Mouse (Mus musculus) embryo, embryonic 10 days (tissue): ENCODE measurements around the gene Syvn1.
"Not testable (repeated sequence)": the region's sequence is repeated elsewhere in the genome, so short reads cannot be mapped to it uniquely, and the experiment has no call there.

Source experiments
- DNase-seq: peaks from one replicate; pipeline ENCODE4 v3.0.0-alpha.2; 2015; ENCODE audit warnings: low spot score

Gene Syvn1

DNA sequence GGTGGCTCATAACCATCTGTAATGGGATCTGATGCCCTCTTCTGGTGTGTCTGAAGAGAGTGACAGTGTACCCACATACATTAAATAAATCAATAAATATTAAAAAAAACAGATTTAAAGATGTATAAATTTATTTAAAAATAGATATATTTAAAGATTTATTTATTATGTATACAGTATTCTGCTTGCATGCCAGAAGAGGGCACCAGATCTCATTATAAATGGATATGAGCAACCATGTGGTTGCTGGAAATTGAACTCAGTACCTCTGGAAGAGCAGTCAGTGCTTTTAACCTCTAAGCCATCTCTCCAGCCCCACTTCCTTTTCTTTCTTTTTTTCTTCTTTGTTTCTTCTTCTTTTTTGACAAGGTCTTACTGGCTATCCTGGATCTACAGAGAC is 6.4 kb upstream of the Syvn1 start:
- DNase-seq, result no peak

- DNase-seq, result no peak
Measured at GRCm38 (mm10) chr19:6042293-6042692, 4.1 kb upstream of the Syvn1 start.

DNA sequence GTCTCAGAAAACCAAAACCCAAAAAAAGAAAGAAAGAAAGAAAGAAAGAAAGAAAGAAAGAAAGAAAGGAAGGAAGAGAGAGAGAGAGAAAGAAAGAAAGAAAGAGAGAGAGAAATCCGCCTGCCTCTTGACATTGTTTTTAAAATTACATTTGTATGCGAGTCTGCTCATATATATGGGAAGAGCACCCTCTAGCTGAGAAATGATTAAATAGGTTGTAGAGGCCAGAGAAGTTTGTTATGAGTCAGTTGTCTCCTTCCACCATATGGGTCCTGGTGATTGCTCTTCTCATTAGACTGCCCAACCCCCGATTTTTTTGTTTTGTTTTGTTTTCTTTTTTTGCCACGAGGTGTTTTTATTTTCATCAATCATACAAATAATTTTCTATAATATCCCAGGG is 2.3 kb upstream of the Syvn1 start:
- not testable (repeated sequence) for DNase-seq

GRCm38 (mm10) chr19:6045366-6046293 is 746 bp upstream of the Syvn1 start:
- DNase-seq, result peak; percentile 59

- no peak for DNase-seq
Measured at GRCm38 (mm10) chr19:6047154-6047898, 950 bp downstream of the Syvn1 start.

DNA sequence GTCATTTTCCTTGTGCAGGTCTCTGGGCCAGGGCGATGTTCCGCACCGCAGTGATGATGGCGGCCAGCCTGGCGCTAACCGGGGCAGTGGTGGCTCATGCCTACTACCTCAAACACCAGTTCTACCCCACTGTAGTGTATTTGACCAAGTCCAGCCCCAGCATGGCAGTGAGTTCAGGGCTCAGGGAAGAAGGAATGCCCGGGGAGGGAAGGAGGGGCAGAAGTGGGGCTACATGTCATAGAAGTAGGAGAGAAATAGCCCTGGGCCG is 1.5 kb downstream of the Syvn1 start:
- DNase-seq, result no peak

DNA sequence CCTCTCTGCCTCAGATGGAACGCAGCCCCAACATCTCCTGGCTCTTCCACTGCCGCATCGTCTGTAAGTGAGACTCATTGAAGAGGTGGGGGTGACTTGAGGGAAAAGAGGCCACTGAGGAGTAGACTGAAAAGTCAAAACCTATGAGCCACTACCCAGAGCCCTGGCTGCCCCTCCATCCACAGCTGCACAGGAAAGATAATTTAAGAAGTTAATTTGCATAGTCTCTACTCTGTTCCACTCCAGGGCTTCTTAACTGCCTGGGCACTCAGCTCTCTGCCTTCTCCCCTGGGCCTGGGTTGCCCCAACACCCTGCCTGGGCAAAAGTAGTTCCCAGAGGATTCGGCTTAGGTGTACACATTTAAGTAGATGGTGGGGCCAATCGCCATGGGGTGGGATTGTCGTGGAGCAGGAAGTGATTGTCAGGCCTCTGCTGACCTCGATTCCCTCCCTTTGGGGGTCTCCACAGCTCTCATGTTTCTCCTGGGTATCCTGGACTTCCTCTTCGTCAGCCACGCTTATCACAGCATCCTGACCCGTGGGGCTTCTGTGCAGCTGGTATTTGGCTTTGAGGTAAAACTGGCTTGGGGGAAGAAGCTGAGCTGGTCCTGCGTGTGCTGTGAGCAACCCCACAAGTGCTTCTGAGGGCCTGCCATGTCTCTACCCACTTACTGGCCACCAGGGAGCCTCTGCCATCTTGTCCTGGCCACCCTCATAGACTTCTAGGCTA is 2.5 kb downstream of the Syvn1 start:
- no peak for DNase-seq

GRCm38 (mm10) chr19:6052516-6052915 is 6.1 kb downstream of the Syvn1 start:
- DNase-seq, result no peak

GRCm38 (mm10) chr19:6054296-6054695 is 7.9 kb downstream of the Syvn1 start:
- no peak for DNase-seq

- no peak for DNase-seq
Measured at GRCm38 (mm10) chr19:6056696-6057095, 10.3 kb downstream of the Syvn1 start.

- peak; percentile 100 for DNase-seq
Measured at GRCm38 (mm10) chr19:6057313-6058096, 11.1 kb downstream of the Syvn1 start, which contains the start of the genes Mrpl49 and Fau. Gene Mrpl49, minus strand, starts transcription at chr19:6057785. Gene Fau, plus strand, starts transcription at chr19:6057844.

DNA sequence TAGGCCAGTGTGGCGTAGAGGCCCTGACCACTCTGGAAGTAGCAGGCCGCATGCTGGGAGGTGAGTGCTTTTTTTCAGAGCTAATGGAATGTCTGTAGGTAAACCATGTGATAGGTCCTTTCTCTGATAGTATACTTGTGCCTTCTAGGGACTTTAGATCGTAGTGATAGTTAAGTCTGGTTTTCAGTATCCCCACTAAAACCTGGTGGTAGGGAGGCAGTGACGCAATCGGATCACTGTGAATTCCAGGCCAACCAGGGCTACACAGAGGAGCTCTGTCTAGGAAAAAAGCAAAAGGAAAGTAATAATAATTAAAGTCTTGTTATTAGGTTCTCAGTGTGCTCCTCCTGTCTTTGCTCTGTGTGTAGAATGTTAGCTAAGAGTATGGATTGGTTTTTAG is 12.1 kb downstream of the Syvn1 start:
- no peak for DNase-seq

GRCm38 (mm10) chr19:6058966-6059365 is 12.6 kb downstream of the Syvn1 start:
- DNase-seq, result no peak

- DNase-seq, result peak; percentile 94
Measured at GRCm38 (mm10) chr19:6061021-6061533, 14.7 kb downstream of the Syvn1 start, which contains the start of gene Znhit2. Gene Znhit2, plus strand, starts transcription at chr19:6061192.

GRCm38 (mm10) chr19:6061641-6062302 is 15.4 kb downstream of the Syvn1 start:
- peak; percentile 67 for DNase-seq

- no peak for DNase-seq
Measured at GRCm38 (mm10) chr19:6062418-6062817, 16.0 kb downstream of the Syvn1 start.

DNA sequence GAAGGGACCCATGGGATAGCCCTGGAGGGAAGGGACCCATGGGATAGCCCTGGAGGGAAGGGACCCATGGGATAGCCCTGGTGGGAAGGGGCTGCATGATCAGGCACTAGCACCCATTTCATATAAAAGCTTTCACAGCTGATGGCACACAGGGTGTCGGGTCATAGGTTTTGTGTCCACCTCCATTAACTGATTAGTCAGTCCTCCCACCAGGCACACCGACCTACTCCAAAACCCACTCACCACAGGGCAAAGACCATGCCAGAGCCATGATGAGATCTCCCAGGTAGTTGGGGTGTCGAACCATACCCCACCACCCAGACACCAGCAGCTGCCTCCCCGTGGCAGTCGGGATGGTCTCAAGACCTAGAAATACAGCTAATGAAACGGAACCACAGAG is 16.7 kb downstream of the Syvn1 start:
- no peak for DNase-seq

DNA sequence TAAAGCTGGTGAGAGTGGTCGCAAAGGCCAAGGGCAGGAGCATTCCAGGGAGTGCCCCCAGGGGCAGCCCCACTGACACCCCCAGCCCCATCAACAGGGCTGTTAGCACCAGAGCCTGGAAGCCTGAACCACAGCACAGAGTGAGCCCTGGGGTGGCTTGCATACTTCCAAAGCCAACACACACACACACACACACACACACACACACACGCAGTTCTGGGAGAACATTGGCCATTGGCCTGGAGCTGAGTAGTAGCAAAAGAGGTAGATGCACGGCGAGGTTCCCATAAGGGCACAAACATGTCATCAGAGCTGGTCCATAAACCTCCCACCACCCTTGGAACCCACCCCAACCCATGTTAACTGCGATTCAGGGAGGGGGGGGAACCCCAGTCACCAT is 20.2 kb downstream of the Syvn1 start:
- DNase-seq, result no peak

DNA sequence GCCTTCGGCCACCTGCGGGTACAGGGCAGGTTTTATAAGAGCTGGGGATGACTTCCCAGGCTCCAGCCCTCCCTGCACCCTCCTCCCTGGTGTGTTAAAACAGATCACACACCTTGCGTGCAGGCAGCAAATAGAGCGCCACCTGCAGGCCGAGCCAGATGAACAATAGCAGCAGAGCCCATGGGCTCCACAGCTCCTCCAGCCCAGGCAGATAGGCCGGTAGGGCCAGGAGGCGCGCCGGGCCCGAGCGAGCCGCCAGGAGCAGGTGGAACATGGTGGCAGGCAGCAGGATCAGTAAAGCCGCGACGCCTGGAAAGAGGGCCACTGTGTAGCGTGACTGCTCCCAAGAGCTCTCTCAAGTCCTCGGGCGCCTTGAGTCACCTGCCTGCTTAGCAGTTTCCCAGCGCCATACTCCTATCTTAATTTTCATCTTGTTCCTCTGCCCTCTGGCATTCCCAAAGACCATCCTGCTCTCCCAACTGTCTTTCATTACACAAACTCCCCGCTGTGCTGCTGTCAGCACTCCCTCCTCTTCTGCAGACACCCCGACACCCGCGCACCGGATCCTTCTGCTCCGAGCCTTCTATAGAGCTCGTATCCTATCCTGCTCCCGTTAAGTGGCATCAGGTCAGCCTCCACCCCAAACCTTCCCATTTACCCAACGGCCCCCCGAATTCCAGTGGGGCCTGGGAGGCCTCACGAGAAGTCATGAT is 20.8 kb downstream of the Syvn1 start:
- DNase-seq, result peak; percentile 91

DNA sequence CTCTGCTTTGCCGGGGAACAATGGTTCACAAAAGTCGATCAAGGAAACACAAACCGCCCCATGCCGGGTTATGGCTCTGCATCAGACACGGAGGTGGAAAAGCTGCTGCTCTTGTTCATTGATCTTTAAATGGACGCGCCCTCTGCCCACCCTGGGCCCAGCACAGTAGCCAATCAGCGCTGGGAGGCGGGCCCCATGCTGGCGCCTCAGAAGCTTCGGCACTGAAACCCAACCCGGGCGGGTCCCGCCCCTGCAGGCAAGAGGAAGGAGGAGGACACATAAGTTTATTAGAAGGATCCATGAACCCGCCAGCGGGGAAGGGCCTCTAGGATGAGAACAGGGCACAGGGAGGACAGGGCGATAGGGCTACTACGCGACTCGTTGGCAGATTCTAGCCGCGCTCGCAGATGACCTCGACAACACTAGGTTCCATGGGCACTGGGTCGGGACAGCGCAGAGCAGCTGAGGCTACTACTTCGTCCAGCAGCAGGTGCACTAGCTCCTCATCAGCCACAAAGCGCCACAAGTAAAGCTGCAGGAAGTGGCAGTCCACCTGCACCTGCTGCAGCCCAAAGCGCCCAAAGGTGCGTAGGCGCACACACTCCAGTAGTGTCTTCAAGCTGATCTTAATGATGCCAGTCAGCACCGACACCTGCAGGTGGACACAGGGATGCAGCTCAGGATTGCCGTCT is 21.5 kb downstream of the Syvn1 start, which contains the start of gene Tm7sf2:
Tm7sf2 (minus strand) TSS at position 650 of the 692 bp plus-strand sequence.
- DNase-seq, result peak; percentile 93
